ENCODE assay signal across 8 mouse cellular contexts in genomic region chr10:24298260-24299244, GRCm38 (mm10).
DNase-seq lines count a peak whose midpoint lies in the region; ATAC-seq lines count a peak whose summit lies in the region.

No protein-coding gene starts in this region.

- H3K4me2 ChIP-seq in intestine, embryonic 16.5 days (ENCODE audit: low read depth, low read length), result no peak overlapping the region
- H3K4me2 ChIP-seq in midbrain, embryonic 13.5 days (replicated peaks), result no peak overlapping the region

- no peaks in the 10 kb centered on the region for H3K36me3 ChIP-seq in intestine, embryonic 16.5 days (ENCODE audit: control insufficient read depth, insufficient read depth, low read length)
- no peaks in the 10 kb centered on the region for H3K36me3 ChIP-seq in midbrain, embryonic 13.5 days

- no peak overlapping the region for H3K27ac ChIP-seq in intestine, embryonic 16.5 days (ENCODE audit: low read length)
- no peak overlapping the region for H3K27ac ChIP-seq in midbrain, embryonic 13.5 days

- no peak overlapping the region for H3K9ac ChIP-seq in intestine, embryonic 16.5 days (ENCODE audit: low read depth, low read length)
- no peak overlapping the region for H3K9ac ChIP-seq in midbrain, embryonic 13.5 days (replicated peaks)

- H3K4me3 ChIP-seq in intestine, embryonic 16.5 days (ENCODE audit: low read length), result no peak overlapping the region
- no peak overlapping the region for H3K4me3 ChIP-seq in midbrain, embryonic 13.5 days (replicated peaks)

- no peaks in the 10 kb centered on the region for H3K27me3 ChIP-seq in intestine, embryonic 16.5 days (replicated peaks; ENCODE audit: control insufficient read depth, insufficient read depth, low read length)
- H3K27me3 ChIP-seq in midbrain, embryonic 13.5 days, result no peaks in the 10 kb centered on the region

- WGBS in intestine, embryonic 16.5 days, result 47% methylated on average over 2 of the region's 2 CpGs
- 43% methylated on average over 2 of the region's 2 CpGs for WGBS in midbrain, embryonic 13.5 days

- ATAC-seq in intestine, embryonic 16.5 days, result peak; percentile 38; the same call in 1 of the 2 replicates
- peak; percentile 83 for ATAC-seq in midbrain, embryonic 13.5 days

- DNase-seq in urinary bladder, adult 18-20 months (ENCODE audit: low spot score in 2 of 2), result peak; percentile 15 to 22
- DNase-seq in urinary bladder, postnatal 10 days (ENCODE audit: low spot score), result no peak
- DNase-seq in cerebellum, adult 9-10 months, result peak; percentile 22
- peak; percentile 8 to 80 for DNase-seq in frontal cortex, adult 2 months (ENCODE audit: extremely low spot score in 1 of 2, low spot score in 1 of 2)
- peak; percentile 61 to 80 for DNase-seq in left cerebral cortex, postnatal 14 days (ENCODE audit: low spot score in 2 of 2)
- DNase-seq in spleen, postnatal 10 days (ENCODE audit: low spot score in 2 of 2), result peak; percentile 9 to 60

- no peaks in the 10 kb centered on the region for H3K9me3 ChIP-seq in intestine, embryonic 16.5 days (ENCODE audit: control insufficient read depth, low read length)
- no peaks in the 10 kb centered on the region for H3K9me3 ChIP-seq in midbrain, embryonic 13.5 days

- intact Hi-C loops in left cerebral cortex, postnatal 14 days (cut with DNase I), result loop anchor here (1.0 to 5.0 kb wide), 2 partner anchors 108 to 126 kb away; no protein-coding TSS in a partner anchor

- H3K4me1 ChIP-seq in intestine, embryonic 16.5 days (ENCODE audit: control insufficient read depth, insufficient read depth, low read length), result no peaks in the 10 kb centered on the region
- no peaks in the 10 kb centered on the region for H3K4me1 ChIP-seq in midbrain, embryonic 13.5 days (replicated peaks)
